Mouse (Mus musculus) cerebellum, adult 9-11 months (tissue): ENCODE data around the gene Vmn2r116.
"Not testable (repeated sequence)": the region's sequence is repeated elsewhere in the genome, so short reads cannot be mapped to it uniquely, and the experiment has no call there.

Experiments used
- DNase-seq: peaks from one replicate; pipeline ENCODE4 v3.0.0; 2022

Vmn2r116 gene

DNA sequence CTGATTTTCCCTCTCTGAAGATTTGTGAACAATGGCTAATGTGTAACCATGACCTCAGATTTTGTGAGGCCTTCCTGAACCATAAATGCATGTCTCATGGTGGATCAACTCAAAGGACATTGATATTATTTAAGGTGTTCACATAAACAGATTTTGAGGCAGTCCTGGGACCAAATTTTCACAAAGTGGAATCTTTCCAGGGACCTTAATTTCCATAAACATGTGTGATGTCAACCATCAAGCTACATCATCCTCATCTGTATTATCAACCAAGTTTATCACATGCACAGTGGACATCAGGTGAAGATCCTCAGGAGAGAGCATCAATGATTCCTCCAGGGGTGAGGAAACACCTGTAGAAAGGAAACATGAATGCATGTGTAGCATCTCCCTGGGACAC, at the start of gene Vmn2r116:
Vmn2r116 (plus strand) TSS at position 301 of the 400 bp plus-strand sequence.
- DNase-seq: not testable (repeated sequence)

DNA sequence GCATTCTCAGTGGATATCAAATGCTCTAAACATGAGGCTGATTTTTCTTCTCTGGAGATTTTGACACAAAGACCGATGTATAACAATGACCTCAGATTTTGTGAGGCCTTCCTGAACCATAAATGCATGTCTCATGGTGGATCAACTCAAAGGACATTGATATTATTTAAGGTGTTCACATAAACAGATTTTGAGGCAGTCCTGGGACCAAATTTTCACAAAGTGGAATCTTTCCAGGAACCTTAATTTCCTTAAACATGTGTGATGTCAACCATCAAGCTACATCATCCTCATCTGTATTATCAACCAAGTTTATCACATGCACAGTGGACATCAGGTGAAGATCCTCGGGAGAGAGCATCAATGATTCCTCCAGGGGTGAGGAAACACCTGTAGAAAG, 41.0 kb upstream of the Vmn2r116 start, which contains the start of gene Vmn2r115:
Vmn2r115 (plus strand) TSS at position 301 of the 400 bp plus-strand sequence.
- DNase-seq: not testable (repeated sequence)

DNA sequence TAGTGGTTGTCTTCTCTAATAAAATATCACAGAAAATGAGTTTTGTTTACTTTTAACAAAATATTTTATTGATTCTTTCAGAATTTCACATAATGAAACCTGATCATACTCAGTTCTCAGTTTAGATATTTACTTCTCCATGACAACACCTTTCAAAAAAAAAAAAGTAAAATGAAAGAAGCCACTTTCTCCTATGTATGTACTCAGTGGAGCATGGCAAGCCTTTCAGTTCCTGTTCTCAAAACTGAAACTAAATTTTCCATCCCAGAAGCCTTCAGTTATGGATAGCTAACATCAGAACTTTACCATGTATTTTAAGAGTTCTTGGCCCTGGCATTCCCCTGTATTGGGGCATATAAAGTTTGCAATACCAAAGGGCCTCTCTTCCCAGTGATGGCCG, 32.8 kb upstream of the Vmn2r116 start:
- no peak for DNase-seq

DNA sequence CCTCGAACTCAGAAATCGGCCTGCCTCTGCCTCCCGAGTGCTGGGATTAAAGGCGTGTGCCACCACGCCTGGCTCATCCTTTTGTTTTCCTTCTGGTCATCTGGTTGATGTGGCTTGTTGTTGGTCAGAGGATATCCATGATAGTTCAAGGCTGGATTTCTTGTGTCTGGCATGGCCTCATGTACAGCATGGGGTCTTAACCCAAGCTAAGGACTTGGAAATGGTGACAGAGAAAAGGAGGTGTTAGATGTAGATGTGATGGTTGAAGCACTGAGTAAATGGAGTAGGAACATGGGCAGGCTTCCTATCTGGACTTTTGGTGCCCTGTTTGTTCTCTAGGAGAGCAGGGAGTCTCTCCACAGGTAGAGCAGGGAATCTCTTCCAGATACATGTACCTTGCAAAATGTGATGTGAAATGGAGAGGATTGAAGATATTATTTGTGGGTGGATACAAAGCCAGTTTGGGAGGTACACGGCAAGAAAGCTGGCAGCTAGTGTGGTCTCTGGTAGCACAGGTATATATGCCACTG, 48.8 kb downstream of the Vmn2r116 start:
- no peak for DNase-seq
